Mouse (Mus musculus): ENCODE data around the gene Gm4756. TPM values are rescaled to one million over a fixed set of nuclear protein-coding genes. Genes with fewer than 3 reads are reported as not detected.
A peak's percentile ranks its signal among the peaks of the same experiment; 100 is the strongest.
"Not testable (repeated sequence)": the region's sequence is repeated elsewhere in the genome, so short reads cannot be mapped to it uniquely, and the experiment has no call there.

Gm4756 gene
- total RNA-seq (2021): not detected in 2 replicates
- long read RNA-seq, partial matches to known transcripts: 0 of 2 reads
- long read RNA-seq, other reads (novel, unspliced or antisense): 2 of 2 reads

DNA sequence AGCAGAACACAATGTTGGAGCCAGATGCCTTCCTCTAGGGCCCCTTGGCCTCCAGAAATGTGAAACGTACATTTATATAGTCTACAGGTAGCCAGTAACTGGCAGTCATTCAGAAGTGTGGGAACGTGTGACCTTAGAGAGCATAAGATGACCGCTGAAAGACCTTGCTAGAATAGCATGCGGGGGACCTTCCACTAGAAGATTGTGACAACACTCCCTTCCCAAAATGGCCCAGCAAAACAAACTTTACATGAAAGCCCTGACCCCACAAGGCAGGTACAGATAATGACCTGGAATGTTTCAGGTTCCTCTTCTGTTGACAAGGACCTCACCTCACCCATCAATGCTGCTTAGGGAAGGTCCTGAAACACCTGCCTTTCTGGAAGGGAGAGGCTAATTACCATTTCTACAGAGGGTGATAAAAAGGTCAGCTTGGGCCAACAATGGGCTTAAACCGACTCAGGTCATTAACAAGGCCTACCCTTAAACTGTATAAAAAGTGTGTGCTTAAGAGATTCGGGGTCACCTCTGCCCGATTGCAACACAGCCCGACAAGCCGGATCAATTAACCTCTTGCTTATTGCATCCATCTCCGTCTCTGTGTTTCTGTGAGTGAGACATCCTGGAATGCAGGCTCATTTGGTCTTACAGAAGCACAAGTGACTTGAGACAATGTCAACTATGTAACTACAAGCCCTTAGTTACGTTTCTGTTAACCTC is at the start of gene Gm4756:
Gene Gm4756 (minus strand): TSS at position 51 of the 720 bp plus-strand sequence.
- DNase-seq: no peak

DNA sequence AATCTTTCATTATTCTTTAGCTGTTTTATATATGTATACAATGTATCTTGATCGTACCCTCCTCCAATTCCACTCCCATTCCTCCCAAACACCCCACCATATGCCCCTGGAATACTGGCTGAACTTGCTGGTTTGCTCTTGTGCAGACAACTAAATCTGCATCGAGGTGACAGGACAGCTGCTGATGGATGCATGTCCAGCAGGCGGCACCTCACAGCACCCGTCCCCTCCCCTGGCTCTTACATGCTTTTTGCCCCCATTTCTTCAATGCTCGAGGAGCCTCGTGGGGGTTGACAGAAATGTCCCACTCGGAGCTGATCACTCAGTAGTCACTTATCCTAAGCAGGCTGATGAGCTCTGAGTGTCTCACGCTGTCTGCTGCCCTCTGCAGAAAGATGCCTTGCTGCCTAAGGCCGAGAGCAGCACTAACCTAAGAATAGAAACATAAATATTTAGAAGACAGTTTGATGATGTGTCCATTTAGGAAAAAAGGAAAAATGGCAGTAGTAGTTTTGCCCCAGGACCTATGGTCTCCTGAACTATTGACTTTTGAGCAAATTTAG is 45.5 kb upstream of the Gm4756 start:
- peak; percentile 13 for DNase-seq

DNA sequence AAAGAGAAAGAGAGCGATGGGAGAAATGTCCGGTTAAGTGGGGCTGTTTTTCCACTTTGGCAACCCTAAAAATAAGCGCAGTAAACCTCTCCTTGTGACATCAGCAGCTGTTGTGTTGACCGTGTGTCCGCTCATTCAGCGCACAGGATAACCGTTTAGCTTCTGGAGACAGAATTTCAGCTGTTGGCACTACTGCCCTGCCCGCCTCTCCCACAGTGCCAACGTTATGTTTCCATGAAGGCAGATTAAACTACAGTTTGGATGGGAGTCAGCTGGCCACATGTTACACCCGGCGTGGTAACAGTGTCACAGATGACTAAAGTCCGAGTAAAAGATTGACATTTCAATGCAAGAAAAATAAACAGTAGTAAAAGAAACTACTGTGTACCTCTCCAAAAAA is 45.0 kb upstream of the Gm4756 start:
- peak; percentile 20 for DNase-seq

DNA sequence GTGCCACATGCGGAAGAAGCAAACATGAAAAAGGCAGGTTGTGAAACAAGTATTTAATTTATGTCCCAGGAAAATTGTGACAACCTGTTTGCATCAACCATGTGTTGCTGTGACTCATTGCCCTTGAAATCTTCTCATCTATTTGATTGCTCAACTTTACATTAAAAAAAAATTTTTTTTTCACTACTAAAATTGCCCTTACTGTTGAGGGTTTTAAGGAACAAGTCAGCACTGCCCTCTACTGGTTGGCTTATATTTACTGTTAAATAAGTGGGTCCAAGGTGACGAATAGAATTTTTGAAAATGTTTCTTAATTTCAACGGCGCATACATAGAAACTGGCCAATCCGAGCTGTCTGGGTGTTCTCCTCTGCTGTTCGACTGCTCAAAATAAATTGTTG is 44.4 kb upstream of the Gm4756 start:
- no peak for DNase-seq

DNA sequence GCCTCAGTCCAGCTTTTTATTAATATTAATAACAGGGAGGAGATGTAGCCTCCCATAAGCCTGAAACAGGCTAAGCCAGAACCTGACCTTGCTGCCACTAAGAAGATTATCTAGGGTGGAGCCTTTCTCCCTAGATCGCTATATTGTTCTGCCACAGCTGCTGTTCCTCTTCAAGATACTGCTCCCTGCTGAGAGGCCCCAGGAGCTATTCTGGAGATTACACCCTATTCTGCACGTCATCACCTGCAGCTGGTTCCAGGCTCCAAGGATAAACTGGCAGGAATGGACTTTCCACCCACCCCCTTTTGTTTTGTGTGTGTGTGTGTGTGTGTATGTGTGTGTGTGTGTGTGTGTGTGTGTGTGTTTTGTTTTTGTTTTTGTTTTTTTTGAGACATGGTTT is 38.8 kb upstream of the Gm4756 start:
- DNase-seq: not testable (repeated sequence)

DNA sequence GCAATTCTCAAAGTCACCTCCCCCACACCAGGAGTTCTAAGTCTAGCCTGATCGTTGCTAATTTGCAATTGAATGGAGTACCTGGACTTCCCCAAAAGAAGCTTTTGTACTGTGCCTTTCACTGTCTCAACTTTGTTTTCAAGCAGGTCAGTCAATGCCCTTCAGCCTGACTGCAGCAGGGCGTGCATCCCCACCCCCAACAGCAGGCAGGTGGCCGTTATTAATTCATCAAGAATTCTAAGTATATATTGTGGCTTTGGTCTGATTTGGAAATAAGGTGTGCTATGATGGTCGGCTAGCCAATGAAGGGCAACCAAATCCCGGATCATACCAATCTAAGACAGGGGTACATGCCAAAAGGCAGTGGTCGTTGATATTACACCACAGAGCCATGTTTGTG is 38.3 kb upstream of the Gm4756 start:
- not testable (repeated sequence) for DNase-seq

DNA sequence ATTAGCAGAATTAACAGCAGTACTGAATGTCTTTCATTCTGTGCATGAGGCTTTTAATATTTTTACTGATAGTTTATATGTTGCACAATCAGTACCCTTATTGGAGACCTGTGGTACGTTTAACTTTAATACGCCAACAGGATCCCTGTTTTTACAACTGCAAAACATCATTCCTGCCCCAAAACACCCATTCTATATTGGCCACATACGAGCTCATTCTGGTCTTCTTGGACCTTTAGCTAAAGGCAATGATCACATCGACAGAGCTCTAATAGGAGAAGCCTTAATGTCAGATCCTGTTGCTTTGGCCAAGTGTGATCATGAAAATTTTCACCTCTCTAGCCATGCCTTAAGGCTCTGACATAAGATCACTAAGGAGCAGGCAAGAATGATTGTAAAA is 37.1 kb upstream of the Gm4756 start:
- not testable (repeated sequence) for DNase-seq

DNA sequence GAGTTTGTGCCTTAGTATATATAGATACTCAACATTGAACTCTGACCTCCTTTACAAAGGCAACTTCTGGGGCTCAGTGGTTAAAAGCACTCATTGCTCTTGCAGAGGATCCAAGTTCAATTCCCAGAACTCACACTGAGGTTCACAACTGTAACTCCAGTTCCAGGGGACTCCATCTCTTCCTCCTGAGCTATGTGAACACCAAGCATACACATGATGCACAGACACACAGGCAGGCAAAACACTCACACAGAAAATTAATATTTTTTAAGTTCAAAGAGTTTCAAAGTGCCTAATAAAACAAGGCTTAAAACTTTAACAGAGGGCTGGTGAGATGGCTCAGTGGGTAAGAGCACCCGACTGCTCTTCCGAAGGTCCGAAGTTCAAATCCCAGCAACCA is 34.2 kb upstream of the Gm4756 start:
- no peak for DNase-seq

DNA sequence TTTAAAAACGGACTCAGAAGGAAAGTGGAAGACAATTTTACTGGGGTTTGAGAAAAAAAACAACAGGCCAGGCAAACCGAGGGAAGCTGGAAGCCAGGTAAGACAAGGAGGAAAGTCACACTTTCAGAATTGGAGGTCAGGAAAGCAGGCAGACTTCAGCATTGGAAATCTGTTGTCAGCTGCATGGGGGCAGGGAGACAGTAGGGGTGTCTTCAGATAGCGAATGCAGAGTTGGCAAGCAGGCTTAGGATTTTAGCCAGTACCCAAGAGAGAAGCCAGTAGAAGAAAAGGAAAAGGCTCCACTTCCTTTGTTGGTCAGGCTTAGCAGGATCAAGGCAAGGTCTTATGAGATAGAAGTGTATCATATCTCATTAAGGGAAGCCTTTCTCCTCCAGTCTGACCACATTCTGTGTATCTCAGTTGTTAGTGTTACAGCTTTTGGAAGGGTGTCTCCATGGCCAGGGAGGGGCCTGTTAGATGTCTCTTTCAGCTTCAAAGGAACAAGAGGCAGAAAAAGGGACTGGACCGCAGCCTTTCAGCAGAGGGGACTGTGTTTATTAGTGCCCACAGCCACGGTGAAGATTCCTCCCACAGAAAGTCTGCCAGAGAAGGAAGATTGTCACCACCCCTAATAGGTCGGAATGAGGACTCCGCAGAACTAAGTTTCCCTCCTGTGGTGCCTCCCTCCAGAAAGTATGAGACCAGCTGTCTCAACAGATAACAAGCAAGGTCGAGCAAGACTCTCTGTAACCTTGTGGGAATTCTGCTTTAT is 33.2 kb upstream of the Gm4756 start:
- DNase-seq: no peak

DNA sequence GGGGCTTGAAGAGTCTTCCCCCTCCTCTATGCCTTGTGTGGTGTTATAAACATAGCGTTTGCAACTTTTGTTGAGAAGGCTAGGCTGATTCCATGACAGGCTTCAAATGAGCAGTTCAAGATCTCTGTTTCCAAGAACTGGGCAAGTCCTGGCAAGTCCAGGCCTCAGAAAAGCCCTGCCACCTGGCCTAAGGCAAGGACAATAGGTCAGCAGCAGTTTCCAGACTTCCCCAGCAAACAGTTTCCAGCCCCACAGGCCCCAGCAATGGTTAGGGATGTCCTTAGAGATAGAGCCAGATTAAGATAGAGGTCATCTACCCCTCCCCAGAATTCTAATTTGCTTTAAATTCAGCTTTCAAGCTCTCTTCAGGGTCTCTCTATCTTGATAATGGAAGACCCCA is 32.5 kb upstream of the Gm4756 start:
- no peak for DNase-seq

DNA sequence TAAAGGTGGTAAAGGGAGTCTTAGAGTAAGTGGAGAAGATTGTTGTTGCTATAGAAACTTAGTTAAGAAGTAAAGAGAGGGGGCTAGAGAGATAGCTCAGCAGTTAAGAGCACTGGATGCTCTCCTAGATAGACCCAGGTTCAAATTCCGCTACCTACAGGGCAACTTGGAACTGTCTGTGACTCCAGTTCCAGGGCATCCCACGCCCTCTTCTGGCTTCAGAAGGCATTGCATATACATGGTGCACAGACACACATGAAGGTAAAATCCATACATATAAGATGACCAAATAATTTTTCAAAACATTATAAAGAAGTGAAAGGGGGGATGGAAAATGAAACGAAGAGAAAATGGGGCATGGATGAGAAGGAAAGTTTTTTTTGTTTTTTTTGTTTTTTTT is 30.2 kb upstream of the Gm4756 start:
- no peak for DNase-seq

DNA sequence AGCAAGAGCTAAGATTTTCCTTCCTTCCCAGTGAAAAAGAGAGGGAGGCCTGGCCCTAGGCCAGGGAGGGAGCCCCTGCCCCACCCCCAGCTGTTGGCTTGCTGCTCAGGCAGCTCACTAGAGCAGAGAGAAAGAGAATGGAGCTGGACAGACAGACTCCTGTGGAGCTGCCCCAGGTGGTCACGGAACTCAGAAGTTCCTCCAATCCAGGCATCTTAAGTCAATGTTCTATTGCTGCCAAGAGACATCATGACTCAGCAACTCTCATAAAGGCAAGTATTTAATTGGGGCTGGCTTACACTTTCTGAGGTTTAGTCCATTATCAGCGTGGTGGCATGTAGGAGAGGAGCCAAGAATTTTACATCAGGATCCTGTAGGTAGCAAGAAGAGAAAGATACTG is 25.4 kb upstream of the Gm4756 start:
- DNase-seq: no peak

DNA sequence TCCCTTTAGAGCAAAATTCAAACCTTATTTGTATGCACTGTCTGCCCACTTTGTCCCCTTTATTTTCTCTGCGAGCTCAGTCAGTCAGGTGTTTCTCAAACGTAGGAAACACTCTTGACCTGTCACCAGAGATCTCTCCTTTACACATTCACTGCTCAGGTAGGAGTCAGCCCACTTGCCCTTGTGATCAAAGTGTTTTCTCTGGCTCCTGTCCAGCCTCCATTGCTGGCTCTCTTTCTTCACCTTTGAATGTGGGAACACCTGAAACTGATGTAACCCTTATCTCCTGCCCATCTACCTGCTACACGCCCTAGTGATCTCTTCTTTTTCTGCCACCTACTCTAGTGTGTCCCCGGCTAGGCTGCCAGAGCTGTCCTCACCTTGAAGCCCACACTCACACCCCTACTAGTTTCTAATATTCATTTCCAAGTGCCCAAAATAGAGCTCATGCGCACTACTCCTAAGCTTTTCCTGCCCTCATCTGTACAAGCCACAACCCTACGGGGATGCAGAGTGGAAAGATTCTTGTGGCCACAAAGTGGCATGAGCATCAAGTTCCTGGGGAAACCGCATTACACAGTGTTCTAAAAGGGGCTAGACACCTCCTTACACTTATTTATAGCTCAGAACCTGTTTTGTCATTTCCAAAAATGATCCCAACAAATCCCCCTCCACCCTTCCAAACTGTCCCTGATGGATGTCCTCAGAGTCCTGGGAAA is 24.8 kb upstream of the Gm4756 start:
- no peak for DNase-seq

DNA sequence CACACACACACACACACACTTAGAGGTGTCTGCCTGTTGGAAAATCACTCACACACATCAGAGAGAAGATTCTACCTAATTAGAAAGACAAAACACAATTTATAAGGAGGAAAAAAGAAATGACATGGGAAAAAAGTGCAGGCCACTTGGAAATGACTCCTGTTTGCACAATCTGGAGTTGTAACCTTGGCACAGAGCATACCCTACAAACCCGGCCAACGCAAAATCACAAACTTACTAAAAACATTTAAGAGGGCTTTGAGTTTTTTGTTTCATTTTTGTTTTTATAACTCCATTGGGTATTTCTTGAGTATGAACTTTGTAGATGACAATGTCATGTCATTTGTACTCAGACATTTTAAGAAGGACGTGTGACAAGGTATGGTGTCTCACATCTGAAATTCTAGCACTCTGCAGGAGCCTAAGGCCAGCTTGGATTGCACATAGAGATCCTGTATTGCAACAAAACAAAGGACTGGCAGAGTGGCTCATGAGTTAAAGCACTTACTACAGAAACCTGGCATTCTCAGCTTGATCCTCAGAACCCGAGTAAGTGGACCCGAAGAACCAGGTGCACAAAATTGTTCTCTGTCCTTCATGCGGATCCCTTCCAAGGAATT is 22.2 kb upstream of the Gm4756 start:
- no peak for DNase-seq

DNA sequence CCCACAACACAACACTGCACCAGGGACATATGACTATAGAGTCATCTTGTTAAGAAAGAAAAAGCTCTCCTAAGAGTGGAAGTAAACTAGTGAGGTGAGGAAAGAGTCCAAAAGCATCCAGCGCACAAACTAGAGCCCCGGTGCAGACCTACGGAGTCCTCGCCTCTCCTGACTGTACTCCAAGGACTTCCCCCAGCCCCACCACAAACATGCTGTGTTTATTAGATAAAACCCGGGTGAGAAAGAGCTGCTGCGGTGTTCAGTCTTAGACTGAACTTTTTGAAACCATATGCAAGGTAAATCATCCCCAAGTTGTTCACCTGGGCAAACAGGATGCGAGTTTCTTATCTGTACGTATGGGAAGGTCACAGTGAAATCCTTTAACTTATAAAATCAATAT is 21.5 kb upstream of the Gm4756 start:
- no peak for DNase-seq

DNA sequence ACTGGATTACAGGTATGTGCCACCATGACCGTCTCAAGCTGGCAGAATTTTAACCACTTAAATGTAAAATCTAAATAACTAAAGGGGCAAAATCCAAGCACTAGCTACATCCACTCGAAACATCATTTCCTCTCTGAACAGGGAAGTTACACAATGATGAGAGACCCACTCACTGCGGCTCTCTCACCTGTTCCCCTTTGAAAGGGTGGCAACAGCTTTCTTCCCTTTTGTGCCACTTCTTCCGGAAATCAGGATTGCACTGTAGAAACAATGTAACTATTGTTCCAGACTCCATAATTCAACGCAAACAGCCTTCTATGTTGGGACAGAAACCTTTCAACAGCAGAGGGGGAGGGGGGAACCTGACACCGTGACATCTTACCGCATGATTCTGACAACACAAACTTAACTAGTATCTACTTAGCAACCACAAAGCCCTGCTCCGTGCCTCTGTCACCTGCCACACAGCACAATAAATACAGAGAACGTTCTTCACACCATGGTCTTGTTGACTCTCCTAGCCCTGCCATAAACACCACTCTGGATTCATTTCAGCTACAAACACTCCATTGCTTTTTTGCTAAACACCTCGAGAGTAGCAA is 18.5 kb upstream of the Gm4756 start:
- no peak for DNase-seq

DNA sequence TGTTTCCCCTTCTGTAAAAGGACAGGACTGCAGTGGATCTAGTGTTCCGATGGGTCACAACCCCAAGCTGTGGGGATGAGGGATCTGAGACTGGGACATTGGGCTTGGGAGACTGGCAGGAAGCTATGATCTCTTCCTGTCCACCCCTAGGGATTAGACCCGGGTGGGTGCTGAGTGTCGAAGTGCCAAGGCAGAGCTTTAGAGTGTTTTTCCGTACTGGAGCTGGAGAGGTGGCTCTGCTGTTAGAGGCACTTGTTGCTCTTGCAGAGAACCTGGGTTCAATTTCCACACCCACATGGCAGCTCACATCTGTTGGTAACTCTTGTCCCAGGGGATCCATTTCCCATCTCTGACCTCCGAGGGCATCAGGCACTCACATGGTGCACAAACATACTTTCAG is 16.6 kb upstream of the Gm4756 start:
- no peak for DNase-seq

DNA sequence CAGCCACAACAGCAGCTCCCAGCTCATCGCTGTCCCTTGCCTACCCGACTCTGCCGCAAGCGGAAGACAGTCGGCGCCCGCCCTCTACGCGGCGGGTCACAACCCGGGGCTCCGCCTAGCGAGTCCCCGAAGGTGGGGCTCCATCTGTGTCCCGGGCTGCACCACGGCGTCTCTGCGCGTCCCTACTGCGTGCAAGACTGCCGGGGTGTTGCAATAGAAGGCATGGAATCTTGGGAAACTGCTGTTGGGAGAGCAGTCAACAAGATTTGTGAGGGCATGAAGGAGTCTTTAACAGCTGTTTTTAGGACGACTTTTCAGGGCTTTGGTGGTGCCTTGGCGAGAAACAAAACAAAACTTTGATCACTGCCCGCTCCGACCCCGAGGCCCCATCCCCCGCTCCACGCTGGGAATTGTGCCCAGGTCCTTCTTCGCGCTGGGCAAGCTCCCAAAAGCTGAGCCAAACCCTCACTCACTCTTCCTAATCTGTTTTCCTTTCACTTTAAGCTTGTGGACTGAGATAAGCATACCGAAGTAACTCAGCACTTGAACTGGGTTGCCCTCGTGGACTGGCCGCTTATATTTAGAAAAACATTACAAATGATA is 15.4 kb upstream of the Gm4756 start, which contains the start of gene Dhrs7:
Gene Dhrs7 (minus strand): TSS at position 175 of the 603 bp plus-strand sequence.
- DNase-seq: peak; percentile 93

DNA sequence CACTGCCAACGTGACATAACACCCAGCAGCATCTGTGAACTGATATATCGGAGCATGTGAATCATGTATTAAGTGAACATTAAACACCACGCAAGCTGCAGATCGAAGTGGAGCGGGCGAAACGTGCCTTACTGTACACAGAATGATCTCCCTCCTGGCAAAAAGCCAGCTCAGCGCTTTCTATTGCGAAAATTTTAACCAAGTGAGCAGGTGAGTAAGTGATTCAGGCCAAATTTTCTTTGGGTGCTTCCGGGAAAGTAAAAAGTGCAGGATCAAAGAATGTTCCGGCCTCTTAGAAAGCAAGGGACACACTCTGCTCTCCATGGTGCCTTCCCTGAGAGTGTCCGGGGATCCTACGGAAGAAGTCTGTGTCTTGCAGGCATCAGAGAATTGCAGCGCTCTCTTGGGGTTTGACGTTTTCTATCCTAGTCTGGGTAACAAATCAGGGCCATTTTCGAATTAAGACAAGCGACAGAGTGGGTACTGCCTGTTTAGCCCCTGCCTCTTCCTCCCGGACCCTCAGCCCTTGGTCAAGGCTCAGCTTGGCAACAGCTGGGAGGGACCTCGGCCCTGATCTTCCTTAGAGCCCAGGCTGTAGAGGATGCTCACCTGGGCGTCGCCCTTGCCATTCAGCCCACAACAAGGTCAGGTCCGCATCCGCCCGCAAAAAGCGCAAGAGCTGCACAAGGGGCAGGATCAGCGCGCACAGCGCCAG is 14.7 kb upstream of the Gm4756 start:
- DNase-seq: peak; percentile 50

DNA sequence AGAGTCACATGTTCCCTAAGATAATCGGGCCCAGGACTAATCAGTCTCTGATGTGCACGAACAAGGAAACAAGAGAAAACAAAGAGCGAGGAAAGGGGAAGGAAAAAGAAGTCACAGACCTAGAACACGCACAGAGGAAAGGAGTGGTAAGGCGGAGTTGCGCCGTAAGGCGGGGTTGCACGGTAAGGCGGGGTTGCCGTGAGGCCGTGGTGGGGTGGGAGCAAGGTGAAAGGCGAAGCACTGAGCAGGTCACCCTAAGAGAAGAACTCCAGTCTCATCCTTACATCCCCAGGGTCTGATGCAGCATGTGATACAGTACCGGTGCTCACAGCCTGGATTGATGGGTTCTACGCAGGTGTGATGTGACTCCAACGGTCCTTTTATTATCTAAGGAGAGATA is 6.3 kb upstream of the Gm4756 start:
- no peak for DNase-seq

DNA sequence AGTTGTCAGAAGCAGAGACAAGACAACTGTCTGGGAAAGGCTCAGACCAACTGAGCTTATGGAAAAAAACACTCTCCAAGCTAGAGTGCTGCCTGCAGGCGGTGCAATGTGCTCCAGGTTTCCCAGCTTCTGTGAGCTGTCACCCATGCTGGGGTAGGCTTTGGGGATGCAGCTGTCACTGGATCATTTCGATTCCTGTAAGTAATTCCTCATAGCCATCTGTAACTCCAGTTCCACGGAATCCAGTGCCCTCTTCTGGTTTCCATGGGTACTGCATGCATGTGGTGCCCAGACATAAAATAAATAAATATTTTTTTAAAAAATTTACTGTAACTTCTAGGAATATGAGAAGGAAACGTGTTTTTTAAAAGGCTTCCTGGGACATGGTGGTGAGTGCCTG is 5.2 kb upstream of the Gm4756 start:
- peak; percentile 59 for DNase-seq

All from adrenal gland, postnatal 25 days (tissue).